ENCODE assay signal across 8 mouse cellular contexts in genomic region chr7:133032589-133033203, GRCm38 (mm10).
A peak's percentile ranks its signal among the peaks of the same experiment; 100 is the strongest.
DNase-seq lines count a peak whose midpoint lies in the region; ATAC-seq and TF ChIP-seq lines count a peak whose summit lies in the region.

No protein-coding gene starts in this region.

- intact Hi-C loops in left cerebral cortex, postnatal 14 days (cut with DNase I): loop anchor here (5.0 to 10.0 kb wide), 4 partner anchors 90 to 605 kb away; partner anchors contain the start of genes Ctbp2, Edrf1 and Fgfr2

- no peak for DNase-seq in spleen, adult 2 months (ENCODE audit: low read depth in 1 of 2, low spot score in 2 of 2)
- no peak for DNase-seq in spleen, adult 12 weeks (ENCODE audit: low spot score)
- peak; percentile 68 for DNase-seq in cerebellum, adult 8-10 months
- DNase-seq in forelimb bud, embryonic 11.5 days (ENCODE audit: low read depth, low spot score): peak; percentile 69
- DNase-seq in hindbrain, embryonic 14.5 days (ENCODE audit: low spot score): peak; percentile 80
- peak; percentile 61 to 77 for DNase-seq in left cerebral cortex, postnatal 14 days (ENCODE audit: low spot score in 2 of 2)

- no peaks in the 10 kb centered on the region for H3K36me3 ChIP-seq in spleen, adult 2 months (ENCODE audit: control insufficient read depth, insufficient read depth, low read length)
- no peaks in the 10 kb centered on the region for H3K36me3 ChIP-seq in hindbrain, embryonic 14.5 days (replicated peaks; ENCODE audit: control insufficient read depth, insufficient read depth)
- no peaks in the 10 kb centered on the region for H3K36me3 ChIP-seq in small intestine, adult 2 months (ENCODE audit: control insufficient read depth, insufficient read depth, low read length)

- H3K27me3 ChIP-seq in spleen, adult 2 months (ENCODE audit: control insufficient read depth, insufficient read depth, low read length): no peaks in the 10 kb centered on the region
- H3K27me3 ChIP-seq in hindbrain, embryonic 14.5 days (ENCODE audit: control insufficient read depth, insufficient read depth, low read length): no peaks in the 10 kb centered on the region
- no peaks in the 10 kb centered on the region for H3K27me3 ChIP-seq in small intestine, adult 2 months (ENCODE audit: control insufficient read depth, insufficient read depth, low read length)

- TF ChIP-seq POLR2A in spleen, adult 2 months (IDR thresholded peaks at IDR 0.05; ENCODE audit: low read depth, low read length): no peak
- TF ChIP-seq POLR2A in small intestine, adult 2 months (IDR thresholded peaks at IDR 0.05; ENCODE audit: low read depth, low read length): no peak; the same call in 1 of the 2 replicates

- 55% methylated on average over 9 of the region's 9 CpGs for WGBS in spleen, adult 2 months
- WGBS in hindbrain, embryonic 14.5 days: 42% methylated on average over 9 of the region's 9 CpGs
- WGBS in small intestine, adult 2 months: 42% methylated on average over 9 of the region's 9 CpGs

- peak; percentile 74 for ATAC-seq in hindbrain, embryonic 14.5 days (ENCODE audit: low FRiP score)
- peak; percentile 73 for ATAC-seq in megakaryocyte-erythroid progenitor cell, adult 5-6 weeks (replicated peaks; ENCODE audit: low FRiP score, low TSS enrichment, poor library complexity, severe bottlenecking)

- no peak overlapping the region for H3K27ac ChIP-seq in spleen, adult 2 months (ENCODE audit: insufficient read depth, low read length)
- no peak overlapping the region for H3K27ac ChIP-seq in hindbrain, embryonic 14.5 days
- no peak overlapping the region for H3K27ac ChIP-seq in small intestine, adult 2 months (ENCODE audit: insufficient read depth, low read depth, low read length)

- H3K4me1 ChIP-seq in spleen, adult 2 months (ENCODE audit: control insufficient read depth, insufficient read depth, insufficient read length): no peaks in the 10 kb centered on the region
- H3K4me1 ChIP-seq in hindbrain, embryonic 14.5 days (replicated peaks; ENCODE audit: control insufficient read depth, insufficient read depth, low read length): peaks cover 20% of the 10 kb centered on the region
- peaks cover 15% of the 10 kb centered on the region; the same call in 1 of the 2 replicates for H3K4me1 ChIP-seq in small intestine, adult 2 months (ENCODE audit: control insufficient read depth, insufficient read depth, insufficient read length, low read length)

- H3K4me2 ChIP-seq in hindbrain, embryonic 14.5 days (replicated peaks): no peak overlapping the region

- no peaks in the 10 kb centered on the region for H3K9me3 ChIP-seq in hindbrain, embryonic 14.5 days (ENCODE audit: control insufficient read depth, low read length)

- H3K9ac ChIP-seq in hindbrain, embryonic 14.5 days: no peak overlapping the region

- peak; percentile 51; the same call in 1 of the 2 replicates for TF ChIP-seq CTCF in spleen, adult 2 months (IDR thresholded peaks at IDR 0.05; ENCODE audit: extremely low read depth, insufficient read depth, insufficient read length, insufficient replicate concordance)
- TF ChIP-seq CTCF in small intestine, adult 2 months (IDR thresholded peaks at IDR 0.05; ENCODE audit: extremely low read depth, insufficient read length, insufficient replicate concordance, low read depth, low read length): peak; percentile 90; the same call in 1 of the 2 replicates

- no peak overlapping the region for H3K4me3 ChIP-seq in spleen, adult 2 months (ENCODE audit: extremely low read depth, insufficient read depth, insufficient read length)
- H3K4me3 ChIP-seq in hindbrain, embryonic 14.5 days (replicated peaks; ENCODE audit: low read length): no peak overlapping the region
- no peak overlapping the region for H3K4me3 ChIP-seq in small intestine, adult 2 months (ENCODE audit: low read depth, low read length)

Comparison
In these comparisons a context has a peak if more than half of its experiments do, and no peak if none do; other contexts are left out.
1. DNase-seq: peak in cerebellum, adult 8-10 months (single experiment), forelimb bud, embryonic 11.5 days (single experiment), hindbrain, embryonic 14.5 days (single experiment) and left cerebral cortex, postnatal 14 days (2 of 2); none in spleen, adult 2 months (0 of 2) and spleen, adult 12 weeks (single experiment).